Mouse (Mus musculus) thymus, adult 2 months (tissue): ENCODE results near the gene A4galt. TPM values are rescaled to one million over a fixed set of nuclear protein-coding genes. Genes with fewer than 3 reads are reported as not detected.

Experiments used
- DNase-seq: peaks from one replicate; pipeline ENCODE4 v3.0.0; 2021
- H3K27ac ChIP-seq: fragments of 200-500 bp; 2 replicates; pipeline ENCODE4 v1.5.1; 2012; ENCODE audit warnings: low read length, control low read depth; ENCODE audit not compliant: control insufficient read depth, insufficient read depth
- H3K27me3 ChIP-seq: fragments of 200-500 bp; 2 replicates; pipeline ENCODE4 v1.6.1; 2012; ENCODE audit warnings: mild to moderate bottlenecking, low read length, moderate library complexity, mixed read lengths; ENCODE audit not compliant: control insufficient read depth, insufficient read depth
- H3K36me3 ChIP-seq: fragments of 200-500 bp; 2 replicates; pipeline ENCODE4 v1.6.1; 2012; ENCODE audit warnings: mild to moderate bottlenecking, low read length, moderate library complexity; ENCODE audit not compliant: control insufficient read depth, insufficient read depth
- H3K4me1 ChIP-seq: fragments of 200-500 bp; replicated peaks from 2 replicates; pipeline ENCODE4 v1.6.1; 2012; ENCODE audit warnings: low read length; ENCODE audit not compliant: control insufficient read depth, insufficient read depth
- H3K4me3 ChIP-seq: fragments of 200-500 bp; 2 replicates; pipeline ENCODE4 v1.5.1; 2012; ENCODE audit warnings: mild to moderate bottlenecking, low read length, control low read depth, moderate library complexity; ENCODE audit not compliant: control insufficient read depth, insufficient read depth
- CTCF ChIP-seq: fragments of 200-500 bp; IDR thresholded peaks from 2 replicates; pipeline ENCODE4 v1.5.1; 2012; ENCODE audit warnings: mild to moderate bottlenecking, control low read depth, low read length, moderate library complexity, borderline replicate concordance; ENCODE audit not compliant: control insufficient read depth, poor library complexity, insufficient read depth; ENCODE audit errors: extremely low read depth
- POLR2A ChIP-seq: fragments of 200-500 bp; IDR thresholded peaks from 2 replicates; pipeline ENCODE4 v1.6.1; 2012; ENCODE audit warnings: mild to moderate bottlenecking, low read length, control low read depth, moderate library complexity; ENCODE audit not compliant: control insufficient read depth, poor library complexity, insufficient read depth; ENCODE audit errors: extremely low read depth
- WGBS: fragments of 180-500 bp; shearing (Covaris S2); methylation state at CpG from one replicate; pipeline ENCODE4 v1.1.7; 2018; 5-methylcytosine and 5-hydroxymethylcytosine counted together
- polyA plus RNA-seq: library from polyadenylated mRNA; depleted of rRNA; stranded (reverse); fragments of >200 nt; gene quantifications from 2 replicates; pipeline ENCODE4 v1.2.3, GENCODE M21; 2012

A4galt gene
- polyA plus RNA-seq, 1 experiment: 5.4 TPM

DNA sequence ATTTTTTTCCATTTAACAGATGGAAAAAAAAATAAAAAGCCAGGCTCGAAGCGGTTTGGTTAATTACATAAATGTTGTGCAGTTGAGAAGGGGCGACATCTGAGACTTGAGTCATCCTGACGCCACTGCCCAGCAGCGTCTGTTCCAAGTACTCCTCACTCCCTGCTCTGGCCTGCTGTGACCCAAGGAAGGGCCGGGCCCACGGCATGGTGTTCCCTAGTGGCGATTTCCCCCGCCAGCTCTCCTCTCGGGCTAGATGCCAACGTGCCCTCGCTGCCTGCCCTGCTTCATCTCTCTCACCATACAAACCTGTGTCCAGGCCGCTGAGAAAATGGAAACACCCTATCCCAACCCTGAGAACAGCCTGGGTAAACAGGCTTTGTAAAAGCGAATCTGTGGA, 486 bp upstream of the A4galt start:
- Histone ChIP-seq H3K36me3 (no peaks in the 10 kb centered on the region), H3K27me3 (peaks cover 10% of the 10 kb centered on the region; the same call in 1 of the 2 replicates), H3K4me1 (no peaks in the 10 kb centered on the region), H3K27ac (no peak overlapping the region), H3K4me3 (no peak overlapping the region)
- DNase-seq: no peak
- 76% methylated on average over 14 of the region's 14 CpGs for WGBS
- TF ChIP-seq CTCF: no peak
- TF ChIP-seq POLR2A: no peak

DNA sequence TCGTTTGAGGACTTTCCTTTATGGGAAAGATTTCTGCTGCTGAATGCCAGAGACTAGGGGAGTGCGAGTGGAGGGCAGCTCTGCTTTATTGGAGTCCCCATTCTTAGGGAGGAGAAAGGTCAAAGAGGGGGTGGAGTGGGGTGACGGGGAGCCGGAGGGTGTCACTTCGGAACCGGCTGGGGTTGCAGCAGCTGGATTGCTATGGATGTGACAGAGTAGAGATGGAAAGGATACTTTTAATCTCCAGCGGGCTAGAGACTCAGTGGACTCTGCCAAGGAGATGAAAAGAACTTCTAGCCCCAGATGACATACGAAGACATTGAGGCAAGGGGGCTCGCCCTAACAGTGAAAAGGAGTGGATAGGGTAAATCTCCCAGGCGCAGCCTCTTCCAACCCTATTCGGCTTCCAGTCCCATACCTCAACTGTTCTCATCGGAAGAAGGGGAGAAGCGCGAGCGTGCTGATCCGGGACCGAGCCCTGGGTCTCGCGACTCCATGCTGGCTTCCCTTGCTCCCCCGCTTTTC, 861 bp downstream of the A4galt start:
- H3K36me3 ChIP-seq: no peaks in the 10 kb centered on the region
- TF ChIP-seq POLR2A (no peak), CTCF (no peak)
- H3K27ac ChIP-seq: no peak overlapping the region
- no peaks in the 10 kb centered on the region for H3K4me1 ChIP-seq
- H3K27me3 ChIP-seq: peaks cover 10% of the 10 kb centered on the region; the same call in 1 of the 2 replicates
- no peak for DNase-seq
- no peak overlapping the region for H3K4me3 ChIP-seq
- 13% methylated on average over 20 of the region's 20 CpGs for WGBS

DNA sequence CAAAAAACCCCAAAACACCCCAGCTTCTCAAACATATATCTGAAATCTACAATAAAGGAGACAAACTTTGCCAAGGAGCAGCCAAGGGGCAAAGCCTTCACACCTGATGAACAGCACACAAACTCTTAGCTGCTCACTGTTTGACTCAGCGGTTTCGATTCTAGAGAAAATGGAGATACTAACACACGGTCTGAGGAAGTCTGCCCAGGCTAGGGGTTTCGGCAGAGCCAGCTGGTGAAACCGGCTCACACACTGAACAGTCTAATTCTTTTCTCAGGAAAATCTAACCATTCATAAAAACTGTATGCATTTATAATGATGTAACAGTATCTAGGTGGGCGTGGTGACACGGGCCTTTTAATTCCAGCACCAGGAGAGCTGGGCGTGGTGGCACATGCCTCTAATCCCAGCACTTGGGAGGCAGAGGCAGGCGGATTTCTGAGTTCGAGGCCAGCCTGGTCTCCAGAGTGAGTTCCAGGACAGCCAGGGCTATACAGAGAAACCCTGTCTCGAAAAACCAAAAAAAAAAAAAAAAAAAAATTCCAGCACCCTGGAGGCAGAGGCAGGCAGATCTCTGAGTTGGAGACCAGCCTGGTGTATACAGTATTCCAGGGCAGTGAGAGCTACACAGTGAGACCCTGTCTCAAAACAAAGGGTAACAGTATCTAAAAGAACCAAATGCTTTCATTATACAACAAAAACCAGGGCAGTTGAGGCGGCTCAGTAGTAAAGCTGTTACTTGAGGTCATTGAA, 1.9 kb downstream of the A4galt start:
- WGBS: 91% methylated on average over 12 of the region's 12 CpGs
- no peak for TF ChIP-seq POLR2A
- no peak for TF ChIP-seq CTCF
- Histone ChIP-seq H3K4me1 (no peaks in the 10 kb centered on the region), H3K27ac (no peak overlapping the region), H3K27me3 (peaks cover 10% of the 10 kb centered on the region; the same call in 1 of the 2 replicates), H3K36me3 (no peaks in the 10 kb centered on the region), H3K4me3 (no peak overlapping the region)
- no peak for DNase-seq

DNA sequence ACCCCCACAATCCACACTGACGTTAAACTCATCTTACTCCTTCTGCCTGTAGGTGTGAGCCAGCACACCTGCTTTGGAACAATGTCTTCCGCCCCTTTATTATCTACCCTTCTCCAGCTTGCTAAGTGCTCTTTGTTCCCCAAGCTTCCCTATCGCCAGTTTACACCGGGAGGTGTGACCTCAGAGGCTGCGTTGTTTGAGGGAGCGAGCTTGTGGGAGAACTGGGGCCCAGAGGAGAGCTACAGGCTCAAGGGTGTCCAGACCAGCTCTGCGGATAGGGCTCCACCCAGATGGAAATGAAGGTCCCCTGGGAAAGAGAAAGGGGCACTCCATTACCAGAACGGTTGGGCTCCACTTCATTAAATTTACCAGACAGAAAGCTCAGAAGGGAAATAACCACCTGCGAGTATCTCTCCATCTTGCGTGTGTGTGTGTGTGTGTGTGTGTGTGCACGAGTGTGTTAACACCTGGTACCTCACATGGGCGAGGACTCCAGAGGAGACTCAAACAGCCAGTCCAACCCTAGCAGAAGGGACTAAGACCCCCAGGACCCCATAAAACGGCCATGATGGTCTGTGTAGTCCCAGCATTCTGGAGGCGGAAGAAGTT, 3.2 kb downstream of the A4galt start:
- Histone ChIP-seq H3K36me3 (no peaks in the 10 kb centered on the region), H3K4me3 (no peak overlapping the region), H3K27me3 (peaks cover 10% of the 10 kb centered on the region; the same call in 1 of the 2 replicates), H3K4me1 (no peaks in the 10 kb centered on the region), H3K27ac (no peak overlapping the region)
- no peak for TF ChIP-seq CTCF
- no peak for DNase-seq
- 64% methylated on average over 14 of the region's 14 CpGs for WGBS

DNA sequence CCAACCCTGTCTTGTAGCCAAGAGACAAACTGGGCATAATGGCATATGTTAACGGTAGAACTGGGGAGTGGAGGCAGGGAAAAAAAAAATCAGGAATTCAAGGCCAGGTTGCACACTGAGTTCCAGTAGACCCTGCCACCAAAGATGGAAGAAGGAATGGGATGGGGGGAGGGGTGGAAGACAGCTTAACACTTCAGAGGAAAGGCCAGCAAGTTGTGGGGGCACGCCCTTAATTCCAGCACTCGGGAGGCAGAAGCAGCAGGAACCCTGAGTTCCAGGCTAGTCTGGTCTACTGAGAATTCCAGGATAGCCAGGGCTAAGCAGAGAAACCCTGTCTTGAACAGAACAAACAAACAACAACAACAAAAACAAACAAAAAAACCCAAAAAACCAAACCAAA, 7.2 kb downstream of the A4galt start:
- Histone ChIP-seq H3K27me3 (no peaks in the 10 kb centered on the region), H3K36me3 (no peaks in the 10 kb centered on the region), H3K4me1 (no peaks in the 10 kb centered on the region), H3K27ac (no peak overlapping the region), H3K4me3 (no peak overlapping the region)
- 95% methylated on average over 3 of the region's 3 CpGs for WGBS
- TF ChIP-seq CTCF (no peak), POLR2A (no peak)
- DNase-seq: no peak

DNA sequence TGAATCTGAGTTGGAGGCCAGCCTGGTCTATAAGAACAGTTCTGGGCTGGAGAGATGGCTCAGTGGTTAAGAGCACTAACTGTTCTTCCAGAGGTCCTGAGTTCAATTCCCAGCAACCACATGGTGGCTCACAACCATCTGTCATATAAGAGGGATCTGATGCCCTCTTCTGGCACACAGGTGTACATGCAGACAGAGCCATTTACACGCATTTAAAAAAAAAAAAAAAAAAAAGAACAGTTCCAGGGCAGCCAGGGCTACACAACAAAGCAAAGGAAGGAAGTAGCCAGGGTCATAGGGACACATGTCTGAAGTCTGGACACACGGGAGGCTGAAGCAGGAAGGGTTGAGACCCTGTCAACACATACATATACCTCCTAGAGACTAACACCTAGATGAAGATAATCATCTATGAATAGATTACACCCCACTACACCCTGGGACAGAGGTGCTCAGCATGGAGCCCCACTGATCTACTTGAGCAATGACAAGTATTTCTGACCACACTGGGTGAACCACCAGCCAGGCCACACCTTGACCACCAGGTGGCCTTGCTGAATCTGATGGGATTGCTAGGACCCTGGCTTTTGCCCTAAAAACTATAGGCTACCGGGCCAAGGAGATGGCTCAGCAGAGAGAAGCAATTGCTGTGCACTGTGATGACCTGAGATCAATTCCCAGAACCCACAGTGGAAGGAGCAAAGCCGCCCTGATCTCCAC, 9.5 kb downstream of the A4galt start:
- H3K36me3 ChIP-seq: no peaks in the 10 kb centered on the region
- no peaks in the 10 kb centered on the region for H3K27me3 ChIP-seq
- no peak overlapping the region for H3K27ac ChIP-seq
- TF ChIP-seq CTCF (no peak), POLR2A (no peak)
- no peak overlapping the region for H3K4me3 ChIP-seq
- WGBS: 90% methylated on average over 4 of the region's 4 CpGs
- H3K4me1 ChIP-seq: no peaks in the 10 kb centered on the region
- DNase-seq: no peak
